Mouse (Mus musculus) bone marrow, adult 2 months (tissue): ENCODE data around the gene C8b.

Experiments
- CTCF ChIP-seq: fragments of 200-500 bp; IDR thresholded peaks from 2 replicates; pipeline ENCODE4 v1.5.1; 2011; ENCODE audit warnings: low read length, control low read depth; ENCODE audit not compliant: control insufficient read depth, insufficient read depth
- POLR2A ChIP-seq: fragments of 200-500 bp; IDR thresholded peaks from 2 replicates; pipeline ENCODE4 v1.6.1; 2011; ENCODE audit warnings: low read depth, mild to moderate bottlenecking, control low read depth, low read length, borderline replicate concordance; ENCODE audit not compliant: control insufficient read depth

DNA sequence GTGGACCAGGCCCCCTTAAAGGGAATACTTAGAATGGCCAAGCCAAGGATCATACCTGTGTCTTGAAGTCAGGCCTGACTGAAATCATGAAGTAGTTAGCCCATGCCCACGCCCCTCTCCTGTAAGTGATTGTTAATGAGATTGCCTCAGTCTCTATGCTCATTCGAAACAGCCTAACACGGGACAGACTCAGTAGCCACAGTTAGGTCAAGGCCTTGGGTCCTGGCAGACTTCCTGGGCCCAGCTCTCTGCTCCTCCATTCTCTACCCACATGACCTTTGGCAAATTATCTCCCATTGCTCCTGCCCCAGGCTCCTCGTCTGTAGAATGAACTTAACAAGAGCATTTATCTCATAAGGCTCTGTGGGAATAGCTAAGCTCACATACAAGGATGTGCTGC lies 52.9 kb downstream of the C8b start:
- TF ChIP-seq POLR2A (no peak), CTCF (no peak)
